Mouse (Mus musculus): ENCODE data around the gene Map1lc3b. TPM values are rescaled to one million over a fixed set of nuclear protein-coding genes. Genes with fewer than 3 reads are reported as not detected.

Map1lc3b gene
- 100 to 1,000 TPM; 129 to 210 TPM for polyA plus RNA-seq (2012; fragmentation: generic; extraction: Trizol)

DNA sequence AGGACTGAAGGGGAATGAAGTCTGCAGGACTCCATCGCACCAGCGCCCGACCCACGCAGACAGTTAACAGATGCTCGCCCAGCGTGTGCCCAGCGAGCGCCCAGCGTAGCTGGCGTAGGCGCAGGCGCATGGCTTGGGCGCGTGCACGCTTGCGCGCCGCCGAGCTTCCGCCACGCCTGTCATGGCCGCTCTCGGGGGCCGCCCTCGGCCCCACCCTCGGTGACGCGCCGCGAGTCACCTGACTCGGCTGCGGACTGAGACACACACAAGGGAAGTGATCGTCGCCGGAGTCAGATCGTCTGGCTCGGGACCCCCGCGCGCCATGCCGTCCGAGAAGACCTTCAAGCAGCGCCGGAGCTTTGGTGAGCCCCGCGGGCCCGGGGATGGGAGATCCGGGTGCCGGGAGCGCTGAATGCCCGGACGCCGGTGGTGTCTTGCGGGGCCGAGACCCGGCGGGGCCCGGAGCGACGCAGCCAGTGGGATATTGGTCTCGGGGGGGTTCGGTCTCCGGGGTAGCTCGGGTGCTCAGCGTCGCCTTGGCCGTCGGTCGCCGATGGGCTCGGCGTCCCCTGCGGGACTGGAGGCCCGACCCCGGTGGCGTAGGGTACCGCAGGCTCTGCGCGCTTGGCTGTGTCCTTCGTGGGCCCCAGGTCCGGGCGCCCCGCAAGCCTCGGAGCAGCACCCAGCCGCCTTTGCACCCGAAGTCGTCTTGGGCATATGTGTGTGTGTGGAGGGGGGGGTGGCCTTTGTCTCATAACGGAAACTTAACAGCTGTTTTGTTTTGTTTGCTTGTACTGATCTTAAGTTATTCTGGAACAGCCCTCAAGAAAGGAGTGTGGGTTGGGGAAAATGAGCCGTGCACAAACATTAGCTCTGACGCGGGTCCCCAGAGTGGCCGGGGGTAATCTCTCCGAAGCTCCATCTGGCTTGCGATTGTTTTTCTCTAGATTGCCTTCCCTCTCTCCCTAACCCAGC lies at the start of gene Map1lc3b:
Gene Map1lc3b, plus strand, starts transcription at position 159 of the 975 bp plus-strand sequence.

DNA sequence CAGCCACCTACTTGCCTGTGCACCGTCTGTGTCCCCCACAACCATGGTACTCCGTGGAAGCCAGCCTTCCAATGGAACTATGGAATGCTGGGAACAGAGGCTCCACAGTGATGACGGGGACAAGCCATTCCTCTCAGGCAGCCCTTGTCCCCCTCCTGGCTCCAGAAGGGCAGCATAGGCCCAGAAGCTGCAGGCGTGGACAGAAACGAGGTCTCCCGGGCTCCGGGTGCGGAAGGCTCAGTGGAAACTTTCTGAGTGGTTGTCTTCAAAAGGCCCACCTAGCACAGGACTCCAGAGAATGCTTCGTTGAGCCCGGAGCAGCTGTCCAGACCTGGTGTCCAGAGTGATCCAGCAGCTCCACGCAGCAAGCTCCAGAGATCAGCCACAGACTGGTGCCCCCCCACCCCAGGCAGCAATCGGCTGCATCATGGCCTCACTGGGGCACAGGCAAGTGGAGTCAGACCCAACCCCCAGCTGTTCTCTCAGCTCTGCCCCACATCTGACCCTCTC lies 45.8 kb upstream of the Map1lc3b start, which contains the start of gene 1700018B08Rik:
Gene 1700018B08Rik, minus strand, starts transcription at position 45 of the 510 bp plus-strand sequence.

DNA sequence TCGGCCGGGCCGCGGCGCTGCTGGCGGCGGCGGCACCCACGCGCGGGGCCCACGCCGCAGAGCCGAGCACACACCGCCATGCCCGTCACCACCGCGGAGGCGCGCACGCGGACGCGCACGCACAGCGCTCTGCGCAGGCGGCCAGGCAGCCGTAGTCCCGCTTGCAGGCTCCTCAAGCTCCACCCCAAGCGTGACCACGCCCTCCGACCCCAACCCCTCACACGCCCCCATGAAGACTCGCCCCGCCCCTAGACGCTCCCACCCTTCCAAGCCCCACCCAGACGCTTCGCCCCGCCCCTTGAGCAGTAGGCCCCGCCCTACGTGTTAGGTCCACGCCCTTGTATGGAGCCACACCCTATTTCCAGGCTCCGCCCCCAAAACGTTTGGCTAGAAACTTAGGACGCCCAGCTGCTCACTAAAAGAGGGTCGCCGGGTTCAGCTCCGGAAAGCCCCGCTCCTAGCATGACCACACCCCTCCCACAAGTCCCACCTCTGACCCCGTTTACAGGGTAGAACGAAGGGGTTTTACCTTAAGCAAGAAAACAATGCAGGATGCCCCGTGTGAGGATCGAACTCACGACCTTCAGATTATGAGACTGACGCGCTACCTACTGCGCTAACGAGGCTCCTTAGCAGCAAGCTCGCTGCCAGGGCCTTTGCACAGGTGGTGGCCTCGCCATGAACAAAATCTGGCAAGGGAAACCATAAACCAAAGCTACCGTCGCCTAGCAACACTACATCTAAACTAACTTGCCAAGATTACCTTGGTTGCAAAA lies 11.3 kb upstream of the Map1lc3b start, which contains the start of gene Fbxo31:
Gene Fbxo31, minus strand, starts transcription at position 131 of the 776 bp plus-strand sequence.

Other genes starting within 250 kb of the Map1lc3b start
- gene 1700018B08Rik, start 46.0 kb upstream of the Map1lc3b start, polyA plus RNA-seq (2012; fragmentation: generic; extraction: Trizol): not detected
- gene Fbxo31, start 11.6 kb upstream of the Map1lc3b start, polyA plus RNA-seq (2012; fragmentation: generic; extraction: Trizol): 10 to 100 TPM; 10.3 to 28.1 TPM
- gene Zcchc14, start 62.5 kb downstream of the Map1lc3b start, polyA plus RNA-seq (2012; fragmentation: generic; extraction: Trizol): 10 to 100 TPM in 1 of 2 experiments, 1 to 10 TPM in 1; 2.1 to 16.5 TPM
- under 1 TPM in 1 of 2 experiments, not detected in 1; 0.05 TPM for gene Jph3, start 139.3 kb downstream of the Map1lc3b start, polyA plus RNA-seq (2012; fragmentation: generic; extraction: Trizol)
- 10 to 100 TPM; 29.7 to 63.6 TPM for gene Klhdc4, start 239.2 kb downstream of the Map1lc3b start, polyA plus RNA-seq (2012; fragmentation: generic; extraction: Trizol)

Measured in C3H10T1/2 (cell line).